Mouse (Mus musculus): ENCODE measurements at regions not wholly inside any gene's neighbourhood (a gene's known extent, or its start where the extent isn't known, plus 50 kb on each side); places are given as distances from the start of the nearest gene placed in this dataset.

DNA sequence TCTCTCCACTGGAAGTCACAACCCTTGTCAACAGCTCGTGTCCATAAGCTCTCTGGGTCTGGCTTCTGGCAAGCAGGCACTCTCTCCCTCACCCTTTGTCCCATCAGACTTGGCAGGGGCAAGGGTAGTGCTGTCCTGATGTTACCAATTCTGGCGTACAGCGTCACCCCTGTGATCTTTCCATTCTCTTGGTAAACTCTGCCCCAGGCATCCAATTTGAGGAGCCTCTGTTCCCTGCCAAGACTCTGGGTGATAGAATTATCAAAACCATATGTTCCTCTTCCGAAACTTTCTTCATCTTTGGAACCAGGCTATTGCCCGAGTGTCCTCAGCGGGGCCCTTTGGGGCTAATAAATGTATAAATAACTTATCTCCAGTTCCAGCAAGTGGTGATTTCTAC lies 82.0 kb upstream of the Cpm start:
- 85% methylated on average over 6 of the region's 6 CpGs for WGBS

DNA sequence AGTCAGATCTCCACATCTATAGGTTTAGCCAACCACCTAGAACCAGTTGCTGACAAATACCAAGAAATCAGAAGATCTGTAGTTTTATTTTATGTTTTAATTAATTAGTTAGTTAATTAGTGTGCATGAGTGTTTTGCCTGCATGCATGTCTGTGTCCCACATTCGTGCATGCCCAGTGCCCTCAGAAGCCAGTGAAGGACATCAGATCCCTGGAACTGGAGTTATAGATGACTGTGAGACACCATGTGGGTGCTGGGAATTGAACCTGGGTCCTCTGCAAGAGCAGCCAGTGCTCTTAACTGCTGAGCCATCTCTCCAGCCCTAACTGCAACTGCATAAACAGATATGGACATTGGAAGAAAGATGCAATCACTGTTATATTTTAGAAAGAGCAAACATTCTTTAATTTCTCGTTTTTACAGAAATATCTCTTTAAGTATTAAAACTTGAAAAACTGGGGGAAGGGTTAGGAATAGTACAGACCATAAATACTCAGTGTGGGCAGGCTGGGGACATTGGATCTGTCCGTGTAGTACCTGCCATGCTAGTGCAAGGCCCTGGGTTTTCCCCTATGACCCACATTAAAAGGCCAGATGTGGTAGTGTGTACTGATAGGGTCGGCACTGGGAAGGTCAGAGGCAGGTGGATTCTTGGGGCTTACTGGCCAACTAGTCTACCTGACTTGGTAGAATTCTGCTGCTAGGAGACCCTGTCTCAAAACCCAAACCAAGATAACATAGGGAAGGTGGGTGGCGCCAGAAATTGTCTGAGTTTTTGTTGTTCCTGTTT lies 83.3 kb upstream of the Cpm start:
- Histone ChIP-seq H3K9me3 (ENCODE audit: control insufficient read depth, low read length) (no peaks in the 10 kb centered on the region), H3K4me1 (replicated peaks; ENCODE audit: control insufficient read depth, insufficient read depth, low read length) (no peaks in the 10 kb centered on the region), H3K9ac (ENCODE audit: low read length) (no peak overlapping the region), H3K27me3 (replicated peaks; ENCODE audit: control insufficient read depth, insufficient read depth, low read length) (no peaks in the 10 kb centered on the region), H3K4me3 (ENCODE audit: low read depth, low read length) (no peak overlapping the region), H3K4me2 (ENCODE audit: low read length) (no peak overlapping the region), H3K36me3 (ENCODE audit: control insufficient read depth, insufficient read depth, low read length) (no peaks in the 10 kb centered on the region), H3K27ac (ENCODE audit: low read depth) (no peak overlapping the region)
- 85% methylated on average over 5 of the region's 5 CpGs for WGBS
- ATAC-seq (replicated peaks; ENCODE audit: low FRiP score, low TSS enrichment, low read depth) (no peak), DNase-seq (ENCODE audit: low spot score) (no peak)

More for the DNA sequence above, 82.0 kb upstream of the Cpm start:
- H3K4me2 ChIP-seq (ENCODE audit: low read length) = no peak overlapping the region
- H3K27ac ChIP-seq (ENCODE audit: low read depth) = no peak overlapping the region
- H3K4me1 ChIP-seq (replicated peaks; ENCODE audit: control insufficient read depth, insufficient read depth, low read length) = no peaks in the 10 kb centered on the region
- DNase-seq (ENCODE audit: low spot score) (no peak), ATAC-seq (replicated peaks; ENCODE audit: low FRiP score, low TSS enrichment, low read depth) (no peak)
- H3K9ac ChIP-seq (ENCODE audit: low read length) = no peak overlapping the region
- H3K27me3 ChIP-seq (replicated peaks; ENCODE audit: control insufficient read depth, insufficient read depth, low read length) = no peaks in the 10 kb centered on the region
- H3K36me3 ChIP-seq (ENCODE audit: control insufficient read depth, insufficient read depth, low read length) = no peaks in the 10 kb centered on the region
- no peaks in the 10 kb centered on the region for H3K9me3 ChIP-seq (ENCODE audit: control insufficient read depth, low read length)
- H3K4me3 ChIP-seq (ENCODE audit: low read depth, low read length) = no peak overlapping the region

DNA sequence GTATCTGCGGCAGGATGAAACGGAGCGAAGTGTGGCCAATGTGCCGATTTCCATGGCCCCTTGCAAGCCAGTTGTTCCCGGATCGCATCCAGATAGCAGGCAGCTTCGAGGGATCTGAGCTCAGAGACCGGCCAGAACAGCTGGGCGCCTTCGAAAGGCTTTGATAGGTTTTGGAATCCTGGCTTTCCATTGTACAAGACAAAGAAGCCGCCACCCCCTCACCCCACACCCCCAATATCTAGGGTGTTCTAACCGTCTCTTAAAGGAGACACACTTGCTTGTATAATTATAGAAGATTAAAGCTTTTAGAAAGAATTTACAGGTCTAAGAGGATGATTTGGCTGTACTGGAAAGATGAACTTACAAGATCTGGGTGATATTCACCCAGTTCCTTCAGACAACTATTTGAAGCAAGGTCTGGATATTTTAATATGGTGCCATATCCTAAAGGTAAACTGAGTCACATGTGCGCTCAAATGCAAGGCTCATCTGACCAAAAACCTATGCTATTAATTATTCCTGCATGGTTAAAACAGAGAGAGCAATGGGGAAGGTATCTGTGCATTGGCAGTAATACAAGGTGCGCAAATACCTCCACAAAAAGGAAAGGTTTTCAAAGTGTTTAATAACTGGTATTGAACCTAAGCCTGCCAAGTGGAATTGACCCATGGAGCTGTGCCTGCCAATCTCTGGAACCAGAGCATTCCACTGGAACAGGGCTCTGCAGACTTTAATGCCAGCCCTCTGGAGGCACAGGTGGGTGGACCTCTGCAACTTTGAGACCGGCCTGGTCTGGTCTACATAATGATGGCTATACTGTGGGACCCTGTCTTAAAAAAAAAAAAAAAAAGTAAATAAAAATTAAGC lies 84.4 kb upstream of the Cpm start:
- WGBS = 64% methylated on average over 15 of the region's 15 CpGs
- H3K4me3 ChIP-seq (ENCODE audit: low read depth, low read length) = no peak overlapping the region
- no peak overlapping the region for H3K27ac ChIP-seq (ENCODE audit: low read depth)
- ATAC-seq (replicated peaks; ENCODE audit: low FRiP score, low TSS enrichment, low read depth) = no peak
- no peaks in the 10 kb centered on the region for H3K36me3 ChIP-seq (ENCODE audit: control insufficient read depth, insufficient read depth, low read length)
- no peaks in the 10 kb centered on the region for H3K4me1 ChIP-seq (replicated peaks; ENCODE audit: control insufficient read depth, insufficient read depth, low read length)
- no peak for DNase-seq (ENCODE audit: low spot score)
- H3K9me3 ChIP-seq (ENCODE audit: control insufficient read depth, low read length) = no peaks in the 10 kb centered on the region
- no peak overlapping the region for H3K4me2 ChIP-seq (ENCODE audit: low read length)
- H3K9ac ChIP-seq (ENCODE audit: low read length) = no peak overlapping the region
- H3K27me3 ChIP-seq (replicated peaks; ENCODE audit: control insufficient read depth, insufficient read depth, low read length) = no peaks in the 10 kb centered on the region

DNA sequence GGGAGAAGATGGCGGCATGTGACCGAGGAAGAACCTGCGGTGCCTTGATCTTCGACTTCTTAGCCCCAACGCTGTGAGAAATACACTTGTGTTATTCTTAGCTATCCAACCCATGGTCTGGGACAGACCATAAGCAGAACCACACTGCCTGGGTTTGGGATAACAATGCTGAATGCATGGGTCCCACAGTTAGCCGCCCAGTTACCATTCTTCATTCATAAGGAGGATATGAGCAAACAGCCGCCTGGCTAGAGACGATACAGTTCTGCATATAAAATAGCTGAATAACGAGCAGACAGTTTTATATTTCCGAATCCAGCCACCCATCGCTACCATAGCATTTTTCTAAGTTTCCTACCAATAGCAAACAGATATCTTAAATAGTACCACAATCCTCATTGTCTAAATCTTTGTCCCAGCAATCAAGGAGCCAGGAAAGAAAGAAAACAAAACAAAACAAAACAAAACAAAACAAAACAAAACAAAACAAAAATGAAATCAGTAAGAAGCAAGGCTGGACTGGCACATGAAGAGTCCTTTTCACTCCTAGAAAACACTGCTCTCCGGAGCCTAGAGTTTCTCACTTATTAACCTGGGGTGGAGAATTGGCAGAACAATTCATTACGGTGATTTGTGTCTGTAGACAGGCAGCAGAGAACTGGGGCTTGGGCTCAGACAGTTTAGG lies 85.2 kb upstream of the Cpm start:
- Histone ChIP-seq H3K27ac (ENCODE audit: low read depth) (no peak overlapping the region), H3K4me3 (ENCODE audit: low read depth, low read length) (no peak overlapping the region), H3K27me3 (replicated peaks; ENCODE audit: control insufficient read depth, insufficient read depth, low read length) (no peaks in the 10 kb centered on the region), H3K4me2 (ENCODE audit: low read length) (no peak overlapping the region), H3K36me3 (ENCODE audit: control insufficient read depth, insufficient read depth, low read length) (no peaks in the 10 kb centered on the region), H3K4me1 (replicated peaks; ENCODE audit: control insufficient read depth, insufficient read depth, low read length) (no peaks in the 10 kb centered on the region), H3K9me3 (ENCODE audit: control insufficient read depth, low read length) (no peaks in the 10 kb centered on the region), H3K9ac (ENCODE audit: low read length) (no peak overlapping the region)
- ATAC-seq (replicated peaks; ENCODE audit: low FRiP score, low TSS enrichment, low read depth) = no peak
- 87% methylated on average over 13 of the region's 13 CpGs for WGBS
- DNase-seq (ENCODE audit: low spot score) = no peak

DNA sequence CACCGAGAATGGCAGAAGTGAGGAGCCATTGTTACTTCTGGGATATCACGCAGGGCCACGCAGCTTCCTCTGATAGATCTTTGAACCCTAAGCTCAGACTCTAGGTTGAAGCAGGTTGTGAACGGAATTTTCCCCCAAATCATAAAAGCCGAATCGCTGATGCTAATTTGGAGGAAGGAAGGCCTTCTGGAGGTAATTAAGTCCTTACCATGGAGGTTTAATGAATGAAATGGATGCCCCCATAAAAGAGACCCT lies 85.7 kb upstream of the Cpm start:
- Histone ChIP-seq H3K4me1 (replicated peaks; ENCODE audit: control insufficient read depth, insufficient read depth, low read length) (no peaks in the 10 kb centered on the region), H3K27me3 (replicated peaks; ENCODE audit: control insufficient read depth, insufficient read depth, low read length) (no peaks in the 10 kb centered on the region), H3K4me3 (ENCODE audit: low read depth, low read length) (no peak overlapping the region), H3K4me2 (ENCODE audit: low read length) (no peak overlapping the region), H3K9me3 (ENCODE audit: control insufficient read depth, low read length) (no peaks in the 10 kb centered on the region), H3K9ac (ENCODE audit: low read length) (no peak overlapping the region), H3K27ac (ENCODE audit: low read depth) (no peak overlapping the region), H3K36me3 (ENCODE audit: control insufficient read depth, insufficient read depth, low read length) (no peaks in the 10 kb centered on the region)
- ATAC-seq (replicated peaks; ENCODE audit: low FRiP score, low TSS enrichment, low read depth) (no peak), DNase-seq (ENCODE audit: low spot score) (no peak)
- WGBS = 90% methylated on average over 6 of the region's 6 CpGs

DNA sequence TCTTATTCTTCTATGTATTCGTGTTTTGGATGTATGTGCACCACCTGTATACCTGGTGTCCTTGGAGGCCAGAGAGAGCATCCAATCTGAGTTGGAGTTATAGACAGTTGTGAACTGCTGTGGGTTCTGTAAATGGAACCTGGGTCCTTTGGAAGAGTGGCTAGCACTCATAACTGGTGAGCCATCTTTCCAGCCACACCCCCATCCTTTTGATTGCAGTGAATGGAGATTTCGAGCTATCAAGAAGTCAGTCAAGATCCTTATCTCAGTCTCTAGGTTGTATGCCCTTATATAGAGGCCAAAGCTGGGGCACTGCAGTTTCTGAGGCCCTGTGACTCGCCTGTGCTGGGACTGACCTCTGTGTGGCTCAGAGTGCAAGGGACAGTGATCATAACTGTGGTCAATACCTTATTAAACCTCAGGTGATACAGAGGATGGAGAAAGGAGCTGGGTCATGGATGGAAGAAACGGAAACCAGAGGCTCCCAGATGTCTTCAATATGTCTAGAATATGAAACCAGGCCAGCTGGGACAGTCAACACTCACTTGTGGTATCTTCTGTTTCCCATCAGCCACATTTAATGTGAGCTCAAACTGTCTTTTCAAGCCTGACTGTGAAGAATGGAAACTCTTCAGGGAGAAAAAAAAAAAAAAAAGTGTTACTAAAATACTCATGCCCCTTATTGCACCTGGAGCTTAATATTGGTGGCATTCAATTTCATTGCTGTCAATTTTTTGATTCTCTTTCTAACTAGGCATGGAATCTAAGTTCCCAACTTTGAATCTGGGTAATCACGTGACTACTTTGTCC lies 86.2 kb upstream of the Cpm start:
- 73% methylated on average over 5 of the region's 5 CpGs for WGBS
- Histone ChIP-seq H3K36me3 (ENCODE audit: control insufficient read depth, insufficient read depth, low read length) (no peaks in the 10 kb centered on the region), H3K9me3 (ENCODE audit: control insufficient read depth, low read length) (no peaks in the 10 kb centered on the region)

DNA sequence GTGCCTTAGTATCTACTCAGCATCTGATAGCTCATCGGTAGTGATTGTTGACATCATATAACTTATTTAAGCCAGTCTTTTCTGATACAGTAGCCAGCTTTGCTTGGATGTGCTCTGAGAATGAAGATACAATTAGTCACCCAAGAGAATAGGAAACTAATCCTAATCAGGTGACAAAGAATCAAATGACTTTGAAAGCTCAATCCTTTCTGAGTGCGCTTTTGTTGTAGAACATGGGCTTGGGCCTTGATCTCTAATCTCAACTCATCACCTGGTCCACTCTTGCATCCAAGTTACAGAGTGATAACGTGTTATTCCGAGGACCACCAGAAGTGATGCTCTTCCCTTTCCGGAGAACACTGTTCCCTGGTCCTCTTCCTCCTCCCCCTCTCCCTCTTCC lies 86.9 kb upstream of the Cpm start:
- H3K27ac ChIP-seq (ENCODE audit: low read depth) = no peak overlapping the region
- no peak overlapping the region for H3K4me3 ChIP-seq (ENCODE audit: low read depth, low read length)
- WGBS = 86% methylated on average over 5 of the region's 5 CpGs
- H3K9me3 ChIP-seq (ENCODE audit: control insufficient read depth, low read length) = no peaks in the 10 kb centered on the region
- H3K4me2 ChIP-seq (ENCODE audit: low read length) = no peak overlapping the region
- H3K36me3 ChIP-seq (ENCODE audit: control insufficient read depth, insufficient read depth, low read length) = no peaks in the 10 kb centered on the region
- H3K9ac ChIP-seq (ENCODE audit: low read length) = no peak overlapping the region
- DNase-seq (ENCODE audit: low spot score) (no peak), ATAC-seq (replicated peaks; ENCODE audit: low FRiP score, low TSS enrichment, low read depth) (no peak)
- no peaks in the 10 kb centered on the region for H3K4me1 ChIP-seq (replicated peaks; ENCODE audit: control insufficient read depth, insufficient read depth, low read length)
- H3K27me3 ChIP-seq (replicated peaks; ENCODE audit: control insufficient read depth, insufficient read depth, low read length) = no peaks in the 10 kb centered on the region

More for the DNA sequence above, 86.2 kb upstream of the Cpm start:
- Histone ChIP-seq H3K4me2 (ENCODE audit: low read length) (no peak overlapping the region), H3K4me3 (ENCODE audit: low read depth, low read length) (no peak overlapping the region), H3K9ac (ENCODE audit: low read length) (no peak overlapping the region), H3K4me1 (replicated peaks; ENCODE audit: control insufficient read depth, insufficient read depth, low read length) (no peaks in the 10 kb centered on the region), H3K27me3 (replicated peaks; ENCODE audit: control insufficient read depth, insufficient read depth, low read length) (no peaks in the 10 kb centered on the region), H3K27ac (ENCODE audit: low read depth) (no peak overlapping the region)
- DNase-seq (ENCODE audit: low spot score) = no peak
- no peak for ATAC-seq (replicated peaks; ENCODE audit: low FRiP score, low TSS enrichment, low read depth)

DNA sequence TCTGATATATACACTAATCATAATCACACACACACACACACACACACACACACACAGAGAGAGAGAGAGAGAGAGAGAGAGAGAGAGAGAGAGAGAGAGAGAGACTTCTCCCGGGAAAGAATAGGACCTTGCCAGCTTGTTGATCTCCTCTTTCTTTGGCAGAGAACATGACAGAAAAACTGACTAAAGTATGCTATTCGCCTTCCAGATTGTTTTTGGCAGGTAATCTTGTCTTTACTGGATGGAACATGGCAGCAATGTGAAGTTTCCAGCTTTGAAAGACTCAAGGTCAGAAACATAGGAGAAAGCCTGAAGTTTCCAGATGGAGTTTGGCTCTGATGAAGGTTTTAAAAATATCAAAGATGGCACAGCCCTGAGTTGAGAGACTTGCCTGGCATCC lies 87.8 kb upstream of the Cpm start:
- Histone ChIP-seq H3K4me3 (ENCODE audit: low read depth, low read length) (no peak overlapping the region), H3K9ac (ENCODE audit: low read length) (no peak overlapping the region), H3K4me2 (ENCODE audit: low read length) (no peak overlapping the region), H3K27me3 (replicated peaks; ENCODE audit: control insufficient read depth, insufficient read depth, low read length) (no peaks in the 10 kb centered on the region), H3K27ac (ENCODE audit: low read depth) (no peak overlapping the region), H3K9me3 (ENCODE audit: control insufficient read depth, low read length) (no peaks in the 10 kb centered on the region), H3K36me3 (ENCODE audit: control insufficient read depth, insufficient read depth, low read length) (no peaks in the 10 kb centered on the region), H3K4me1 (replicated peaks; ENCODE audit: control insufficient read depth, insufficient read depth, low read length) (no peaks in the 10 kb centered on the region)
- ATAC-seq (replicated peaks; ENCODE audit: low FRiP score, low TSS enrichment, low read depth) (no peak), DNase-seq (ENCODE audit: low spot score) (no peak)
- 74% methylated on average over 2 of the region's 2 CpGs for WGBS

Measured in intestine, embryonic 14.5 days (tissue).